Mouse (Mus musculus) megakaryocyte-erythroid progenitor cell, adult 5-6 weeks (primary cell): ENCODE results near the gene Gpr107. TPM values are rescaled to one million over a fixed set of nuclear protein-coding genes. Genes with fewer than 3 reads are reported as not detected.

Experiments
- ATAC-seq: replicated peaks from 2 replicates; pipeline ENCODE4 v1.8.0; 2016; ENCODE audit warnings: mild to moderate bottlenecking, inconsistent platforms; ENCODE audit not compliant: severe bottlenecking, poor library complexity, low FRiP score, low TSS enrichment
- total RNA-seq, 2 experiments: library from RNA; stranded (forward) in 1 of 2; stranded (reverse) in 1 of 2; fragments of 200-1000, 215-1000 nt in 1 of 2; fragments of >200 nt in 1 of 2; fragmentation: Nextera tagmentation in 1 of 2; gene quantifications; 2 replicates each; pipeline ENCODE4 v1.2.3; 2014 to 2017

Gene Gpr107
- total RNA-seq, 2 experiments from 2014 or later, result 15.0 to 19.6 TPM

- ATAC-seq, result no peak
Measured at GRCm38 (mm10) chr2:31124694-31125093, 27.4 kb upstream of the Gpr107 start.

- ATAC-seq, result no peak
Measured at GRCm38 (mm10) chr2:31125156-31125555, 27.0 kb upstream of the Gpr107 start.

- no peak for ATAC-seq
Measured at GRCm38 (mm10) chr2:31126048-31126447, 26.1 kb upstream of the Gpr107 start.

- no peak for ATAC-seq
Measured at GRCm38 (mm10) chr2:31127219-31127618, 24.9 kb upstream of the Gpr107 start.

- peak; percentile 42; the same call in 1 of the 2 replicates for ATAC-seq
Measured at GRCm38 (mm10) chr2:31127899-31128298, 24.2 kb upstream of the Gpr107 start.

GRCm38 (mm10) chr2:31129742-31130518 lies 22.2 kb upstream of the Gpr107 start:
- ATAC-seq, result no peak

GRCm38 (mm10) chr2:31130815-31131299 lies 21.3 kb upstream of the Gpr107 start:
- ATAC-seq, result no peak

GRCm38 (mm10) chr2:31132682-31133081 lies 19.4 kb upstream of the Gpr107 start:
- ATAC-seq, result no peak

GRCm38 (mm10) chr2:31133981-31134380 lies 18.1 kb upstream of the Gpr107 start:
- no peak for ATAC-seq

- no peak for ATAC-seq
Measured at GRCm38 (mm10) chr2:31135512-31135931, 16.6 kb upstream of the Gpr107 start.

GRCm38 (mm10) chr2:31136338-31136737 lies 15.8 kb upstream of the Gpr107 start:
- no peak for ATAC-seq

- ATAC-seq, result no peak
Measured at GRCm38 (mm10) chr2:31137018-31137590, 15.0 kb upstream of the Gpr107 start.

- no peak for ATAC-seq
Measured at GRCm38 (mm10) chr2:31139174-31139632, 12.9 kb upstream of the Gpr107 start.

GRCm38 (mm10) chr2:31139991-31140771 lies 11.9 kb upstream of the Gpr107 start:
- no peak for ATAC-seq

GRCm38 (mm10) chr2:31140772-31141073 lies 11.4 kb upstream of the Gpr107 start:
- no peak for ATAC-seq

GRCm38 (mm10) chr2:31141074-31141866 lies 10.8 kb upstream of the Gpr107 start:
- no peak for ATAC-seq

- peak; percentile 73 for ATAC-seq
Measured at GRCm38 (mm10) chr2:31141867-31142454, 10.2 kb upstream of the Gpr107 start, which contains the start of gene Fnbp1. Fnbp1 (minus strand) TSS chr2:31142008.

- ATAC-seq, result no peak
Measured at GRCm38 (mm10) chr2:31142505-31142904, 9.6 kb upstream of the Gpr107 start.

GRCm38 (mm10) chr2:31143326-31143725 lies 8.8 kb upstream of the Gpr107 start:
- no peak for ATAC-seq
